Mouse (Mus musculus) left cerebral cortex, adult 11 months (tissue): Measurements from ENCODE around the gene Exoc5.

ENCODE experiments used
- DNase-seq: peaks from one replicate; pipeline ENCODE4 v3.0.0; 2022; ENCODE audit warnings: low spot score

The Exoc5 gene

DNA sequence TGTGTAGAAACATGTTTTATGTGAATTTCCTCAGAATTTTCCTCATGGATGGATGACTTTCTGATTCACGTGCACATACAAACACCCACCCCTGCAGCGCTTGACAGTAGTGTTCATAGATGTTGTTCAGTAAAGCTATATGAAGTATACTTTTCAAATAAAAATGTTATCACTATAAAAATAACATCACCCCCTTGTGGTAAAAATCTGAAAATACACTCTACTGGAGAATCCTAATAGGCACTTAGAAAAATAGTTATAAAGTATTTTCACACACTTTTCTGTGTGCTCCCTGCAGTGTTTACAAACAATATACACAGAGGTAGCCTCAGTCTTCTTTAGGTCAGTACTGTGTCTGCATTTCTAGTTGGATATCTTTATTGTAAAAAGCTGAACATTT, 58.5 kb downstream of the Exoc5 start:
- no peak for DNase-seq

DNA sequence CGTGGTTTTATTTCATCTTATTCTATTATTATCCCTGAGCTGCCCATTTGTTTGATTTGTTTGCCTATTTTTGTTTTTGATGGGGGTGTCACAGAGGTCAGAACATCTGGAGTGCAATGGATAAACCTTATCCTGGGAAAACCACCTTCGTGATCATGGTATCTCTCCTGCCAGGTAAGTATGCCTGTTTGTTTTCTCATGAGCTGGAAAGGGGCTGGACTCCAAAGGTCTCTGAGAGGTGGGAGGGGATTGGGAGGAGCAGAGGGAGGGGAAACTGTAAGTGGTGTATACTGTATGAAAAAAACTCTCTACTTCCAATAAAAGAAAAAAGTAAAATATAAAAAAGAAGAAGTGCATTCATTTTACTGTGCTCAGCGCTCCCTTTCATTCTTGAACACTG, 64.8 kb downstream of the Exoc5 start:
- no peak for DNase-seq

DNA sequence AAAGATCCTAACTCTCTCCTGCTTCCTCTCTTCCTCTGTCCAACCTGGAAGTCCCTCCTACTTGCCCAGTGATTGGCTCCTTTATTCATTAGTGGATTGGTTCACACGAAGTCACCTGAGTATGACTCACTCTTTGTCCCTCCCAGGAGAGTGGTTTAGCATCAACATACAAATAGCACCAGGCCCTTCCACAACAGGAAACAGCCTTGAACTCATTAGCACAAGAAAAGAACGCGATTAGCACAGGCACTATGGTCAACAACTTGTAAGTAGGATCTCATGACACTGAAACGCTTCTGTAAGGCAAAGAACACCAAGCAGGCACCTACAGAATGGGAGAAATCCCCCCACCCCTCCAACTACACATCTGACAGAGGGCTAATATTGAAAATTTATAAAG, 67.7 kb downstream of the Exoc5 start:
- DNase-seq = no peak

- no peak for DNase-seq
These were observed 72.6 kb downstream of the Exoc5 start for GRCm38 (mm10) chr14:48993861-48994260.

DNA sequence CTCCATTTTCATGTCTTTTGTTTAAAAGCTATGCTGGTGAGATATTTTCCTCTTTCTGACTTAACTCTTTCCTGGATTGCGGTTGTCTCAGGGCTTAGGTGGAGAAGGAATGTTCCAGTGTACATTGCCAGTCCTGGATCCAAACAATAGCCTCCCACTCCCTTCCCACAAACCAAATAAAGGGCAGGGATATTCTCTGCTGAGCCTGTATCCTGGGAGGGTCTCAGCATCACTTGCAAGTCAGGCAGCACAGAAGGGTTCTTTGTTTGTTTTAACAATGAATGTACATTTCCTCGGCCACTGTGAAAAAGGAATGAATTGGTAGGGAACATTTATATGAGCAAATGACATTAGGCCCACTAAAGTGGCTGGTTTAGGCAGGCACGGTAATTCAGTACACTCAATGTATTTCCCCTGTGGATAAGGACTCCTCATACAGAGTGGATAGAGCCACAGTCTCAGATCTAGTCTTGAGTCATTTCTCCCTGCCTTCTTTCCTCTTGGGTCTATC, 74.3 kb downstream of the Exoc5 start:
- no peak for DNase-seq

- DNase-seq = no peak
These were observed 75.3 kb downstream of the Exoc5 start for GRCm38 (mm10) chr14:48991144-48991522.

- DNase-seq = peak; percentile 64
These were observed 75.8 kb downstream of the Exoc5 start for GRCm38 (mm10) chr14:48990471-48991143.

- no peak for DNase-seq
These were observed 76.6 kb downstream of the Exoc5 start for GRCm38 (mm10) chr14:48989831-48990230.

- DNase-seq = no peak
These were observed 80.2 kb downstream of the Exoc5 start for GRCm38 (mm10) chr14:48986231-48986630.

DNA sequence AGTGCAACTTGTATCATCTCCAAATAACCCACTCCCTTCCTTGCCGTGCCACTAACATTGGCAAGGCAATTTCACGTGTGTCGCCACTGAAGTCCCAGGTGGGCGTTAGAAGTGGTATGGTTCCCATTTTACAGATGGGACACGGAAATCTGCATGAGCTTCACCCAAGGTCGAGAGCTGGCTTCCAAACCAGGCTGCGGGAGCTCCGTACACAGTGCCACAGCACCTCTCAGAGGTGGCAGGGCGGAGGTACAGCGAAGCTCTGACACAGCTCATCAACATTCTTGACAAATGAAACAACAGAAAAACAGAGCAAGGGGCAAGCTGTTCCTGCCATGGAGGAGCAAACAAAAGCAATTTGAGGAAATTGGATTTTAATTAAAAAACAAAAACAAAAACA, 80.8 kb downstream of the Exoc5 start:
- DNase-seq = no peak

- DNase-seq = no peak
These were observed 87.5 kb downstream of the Exoc5 start for GRCm38 (mm10) chr14:48978971-48979388.

GRCm38 (mm10) chr14:48971546-48971945, 94.9 kb downstream of the Exoc5 start:
- no peak for DNase-seq

- no peak for DNase-seq
These were observed 97.8 kb downstream of the Exoc5 start for GRCm38 (mm10) chr14:48968670-48969069.
